Mouse (Mus musculus): ENCODE results near the gene Cyb5r4.

DNA sequence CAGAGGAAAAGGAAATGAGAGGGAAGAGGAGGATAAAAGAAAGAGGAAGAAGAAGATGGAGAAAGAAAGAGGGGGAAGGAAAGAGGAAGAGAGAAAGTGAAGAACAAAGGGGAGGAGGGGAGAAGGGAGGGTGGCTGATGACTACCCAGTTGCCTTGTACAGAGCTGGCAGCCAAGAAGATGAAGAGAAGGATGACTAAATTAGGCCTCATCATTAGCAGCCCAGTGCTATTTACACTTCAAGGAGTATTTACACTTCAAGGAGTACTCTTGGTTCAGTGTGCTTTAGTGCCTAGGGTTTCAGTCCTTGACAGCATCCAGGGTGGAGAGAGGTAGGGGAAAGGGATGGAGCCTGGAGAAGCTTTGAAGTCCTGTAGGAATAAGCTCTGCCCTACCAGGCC is 41.8 kb upstream of the Cyb5r4 start:
- TF ChIP-seq CTCF (IDR thresholded peaks at IDR 0.05; ENCODE audit: borderline replicate concordance, insufficient read depth, low read length) (no peak), POLR2A (IDR thresholded peaks at IDR 0.05; ENCODE audit: low read depth, low read length) (no peak)
